Mouse (Mus musculus) embryonic facial prominence, embryonic 13.5 days (tissue): ENCODE results near the gene Nlrp6. TPM values are rescaled to one million over a fixed set of nuclear protein-coding genes. Genes with fewer than 3 reads are reported as not detected.
A peak's percentile ranks its signal among the peaks of the same experiment; 100 is the strongest.

ENCODE experiments used
- ATAC-seq: fragments of 200-750 bp; cut with Nextera tagmentation; 2 replicates; pipeline ENCODE4 v1.8.0; 2017; ENCODE audit warnings: low read depth; ENCODE audit not compliant: insufficient number of reproducible peaks, insufficient read depth, low FRiP score, low TSS enrichment
- H3K27ac ChIP-seq: fragments of 300-500 bp; sonication (generic); 2 replicates; pipeline ENCODE4 v1.5.1; 2015; ENCODE audit warnings: moderate library complexity, mild to moderate bottlenecking, inconsistent platforms
- H3K27me3 ChIP-seq: fragments of 300-500 bp; sonication (generic); 2 replicates; pipeline ENCODE4 v1.6.1; 2015; ENCODE audit warnings: mild to moderate bottlenecking, inconsistent platforms
- H3K36me3 ChIP-seq: fragments of 300-500 bp; sonication (generic); 2 replicates; pipeline ENCODE4 v1.6.1; 2015; ENCODE audit warnings: mild to moderate bottlenecking, inconsistent platforms
- H3K4me1 ChIP-seq: fragments of 300-500 bp; sonication (generic); 2 replicates; pipeline ENCODE4 v1.6.1; 2015; ENCODE audit warnings: inconsistent platforms
- H3K4me2 ChIP-seq: fragments of 300-500 bp; sonication (generic); 2 replicates; pipeline ENCODE4 v1.6.1; 2015; ENCODE audit warnings: moderate library complexity, mild to moderate bottlenecking, inconsistent platforms
- H3K4me3 ChIP-seq: fragments of 300-500 bp; sonication (generic); 2 replicates; pipeline ENCODE4 v1.5.1; 2015; ENCODE audit warnings: mild to moderate bottlenecking, inconsistent platforms
- H3K9ac ChIP-seq: fragments of 300-500 bp; sonication (generic); 2 replicates; pipeline ENCODE4 v1.6.1; 2015; ENCODE audit warnings: mild to moderate bottlenecking, inconsistent platforms
- H3K9me3 ChIP-seq: fragments of 300-500 bp; sonication (generic); 2 replicates; pipeline ENCODE4 v1.6.1; 2016; ENCODE audit warnings: inconsistent platforms
- WGBS: fragments of 180-500 bp; shearing (Covaris S2); methylation state at CpG from one replicate; pipeline ENCODE4 v1.1.7; 2015; ENCODE audit warnings: mixed read lengths; 5-methylcytosine and 5-hydroxymethylcytosine counted together
- polyA plus RNA-seq: library from polyadenylated mRNA; unstranded; fragments of >200 nt; fragmentation: Nextera tagmentation; extraction: Ambion mirVana; gene quantifications from 2 replicates; pipeline ENCODE4 v1.2.1, GENCODE M21; 2015

Nlrp6 gene
- polyA plus RNA-seq, 1 experiment from 2014 or later, result 0.20 TPM

GRCm38 (mm10) chr7:140941222-140942051 is 20.7 kb downstream of the Nlrp6 start, which contains the start of gene Pgghg:
Pgghg (plus strand) TSS chr7:140941391.
- H3K27ac ChIP-seq, result peak within 1 kb of the TSS; percentile 94
- ATAC-seq, result peak; percentile 82
- WGBS, result 3% methylated on average over 33 of the region's 33 CpGs
- peak within 1 kb of the TSS; percentile 87 for H3K9ac ChIP-seq
- H3K4me1 ChIP-seq, result peaks cover 41% of the 10 kb centered on the region
- H3K36me3 ChIP-seq, result peaks cover 25% of the 10 kb centered on the region
- 0 out of 2 replicates have a peak, but pooled peaks cover 4% of the 10 kb centered on the region for H3K27me3 ChIP-seq
- H3K4me2 ChIP-seq, result peak within 1 kb of the TSS; percentile 75
- no peaks in the 10 kb centered on the region for H3K9me3 ChIP-seq
- H3K4me3 ChIP-seq, result peak within 1 kb of the TSS; percentile 57

DNA sequence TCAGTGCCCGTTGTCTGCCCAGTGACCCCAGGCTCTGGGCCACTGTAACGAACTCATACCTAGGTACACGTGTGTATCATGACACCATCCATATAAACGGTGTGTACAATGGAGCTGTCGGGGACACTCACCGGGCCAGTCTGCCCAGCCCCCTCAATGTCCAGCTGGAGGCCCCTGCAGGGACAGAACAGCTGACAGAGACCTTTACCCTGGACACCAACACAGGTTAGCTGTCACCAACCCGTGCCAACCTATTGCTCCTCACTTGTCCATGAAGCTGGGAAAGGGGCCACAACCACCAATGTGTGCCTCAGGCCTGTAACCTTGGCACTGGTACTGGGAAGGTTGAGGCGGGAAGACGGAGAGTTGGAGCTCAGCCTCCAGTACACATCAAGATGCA is 21.6 kb downstream of the Nlrp6 start:
- WGBS, result 58% methylated on average over 9 of the region's 9 CpGs
- H3K4me1 ChIP-seq, result peaks cover 41% of the 10 kb centered on the region
- peaks cover 34% of the 10 kb centered on the region for H3K36me3 ChIP-seq
- peak overlapping the region; percentile 75 for H3K4me2 ChIP-seq
- no peaks in the 10 kb centered on the region for H3K27me3 ChIP-seq
- ATAC-seq, result no peak
- peak overlapping the region; percentile 57 for H3K4me3 ChIP-seq
- peak overlapping the region; percentile 87 for H3K9ac ChIP-seq
- H3K27ac ChIP-seq, result peak overlapping the region; percentile 94
- no peaks in the 10 kb centered on the region for H3K9me3 ChIP-seq

GRCm38 (mm10) chr7:140942811-140943210 is 22.1 kb downstream of the Nlrp6 start:
- peak overlapping the region; percentile 0; the same call in 1 of the 2 replicates for H3K9ac ChIP-seq
- ATAC-seq, result no peak
- peak overlapping the region; percentile 94 for H3K27ac ChIP-seq
- 90% methylated on average over 10 of the region's 10 CpGs for WGBS
- peak overlapping the region; percentile 75 for H3K4me2 ChIP-seq
- no peak overlapping the region for H3K4me3 ChIP-seq
- H3K9me3 ChIP-seq, result no peaks in the 10 kb centered on the region
- H3K27me3 ChIP-seq, result no peaks in the 10 kb centered on the region
- H3K36me3 ChIP-seq, result peaks cover 39% of the 10 kb centered on the region
- H3K4me1 ChIP-seq, result peaks cover 41% of the 10 kb centered on the region

GRCm38 (mm10) chr7:140943356-140943755 is 22.7 kb downstream of the Nlrp6 start:
- ATAC-seq, result no peak
- Histone ChIP-seq H3K27me3 (no peaks in the 10 kb centered on the region), H3K27ac (peak overlapping the region; percentile 94; the same call in 1 of the 2 replicates), H3K9me3 (no peaks in the 10 kb centered on the region), H3K4me3 (no peak overlapping the region), H3K36me3 (peaks cover 44% of the 10 kb centered on the region), H3K4me1 (peaks cover 41% of the 10 kb centered on the region), H3K9ac (peak overlapping the region; percentile 0; the same call in 1 of the 2 replicates), H3K4me2 (no peak overlapping the region)
- 84% methylated on average over 4 of the region's 4 CpGs for WGBS

DNA sequence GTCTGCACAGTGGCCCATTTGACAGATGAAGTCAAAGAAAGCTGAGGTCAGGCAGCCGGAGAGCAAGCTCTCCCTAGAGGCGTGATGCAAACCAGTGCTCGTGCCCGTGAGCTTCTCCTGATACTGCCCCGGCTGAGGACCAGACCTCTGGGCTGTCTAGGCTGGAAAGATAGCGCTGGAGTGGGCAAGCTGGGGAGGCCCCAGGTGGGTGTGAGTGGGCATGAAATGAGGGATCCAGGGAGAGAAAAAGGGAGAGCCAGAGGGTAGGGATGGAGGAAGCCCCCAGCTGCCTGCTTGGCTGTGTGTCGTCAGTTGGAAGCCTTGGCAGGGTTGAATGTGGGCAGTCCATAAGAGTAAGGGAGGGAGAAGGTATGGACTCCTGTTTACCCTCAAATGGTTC is 23.5 kb downstream of the Nlrp6 start:
- Histone ChIP-seq H3K4me2 (no peak overlapping the region), H3K27ac (no peak overlapping the region), H3K4me3 (no peak overlapping the region), H3K9ac (no peak overlapping the region), H3K9me3 (no peaks in the 10 kb centered on the region), H3K36me3 (peaks cover 53% of the 10 kb centered on the region), H3K4me1 (peaks cover 37% of the 10 kb centered on the region), H3K27me3 (no peaks in the 10 kb centered on the region)
- 91% methylated on average over 7 of the region's 7 CpGs for WGBS
- no peak for ATAC-seq

DNA sequence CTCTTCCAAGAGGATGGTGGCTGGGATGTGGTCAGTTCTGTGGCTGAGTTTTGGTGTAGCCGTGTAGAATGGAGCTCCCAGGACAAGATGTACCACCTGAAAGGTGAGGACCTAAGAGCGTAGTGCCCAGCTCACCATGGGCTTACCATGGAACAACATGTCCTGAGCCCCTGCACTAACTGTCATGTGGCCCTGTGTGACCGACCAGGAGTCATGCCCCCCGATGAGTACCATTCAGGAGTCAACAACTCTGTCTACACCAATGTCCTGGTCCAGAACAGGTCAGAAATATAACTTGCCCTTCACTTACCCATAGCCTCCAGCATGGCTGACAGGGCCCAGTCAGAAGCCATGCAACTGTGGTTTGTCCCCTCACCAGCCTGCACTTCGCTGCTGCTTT is 24.5 kb downstream of the Nlrp6 start:
- Histone ChIP-seq H3K27me3 (no peaks in the 10 kb centered on the region), H3K4me3 (no peak overlapping the region), H3K36me3 (peaks cover 63% of the 10 kb centered on the region), H3K9ac (no peak overlapping the region), H3K27ac (no peak overlapping the region), H3K4me1 (peaks cover 30% of the 10 kb centered on the region), H3K9me3 (no peaks in the 10 kb centered on the region), H3K4me2 (no peak overlapping the region)
- WGBS, result 96% methylated on average over 5 of the region's 5 CpGs
- no peak for ATAC-seq

DNA sequence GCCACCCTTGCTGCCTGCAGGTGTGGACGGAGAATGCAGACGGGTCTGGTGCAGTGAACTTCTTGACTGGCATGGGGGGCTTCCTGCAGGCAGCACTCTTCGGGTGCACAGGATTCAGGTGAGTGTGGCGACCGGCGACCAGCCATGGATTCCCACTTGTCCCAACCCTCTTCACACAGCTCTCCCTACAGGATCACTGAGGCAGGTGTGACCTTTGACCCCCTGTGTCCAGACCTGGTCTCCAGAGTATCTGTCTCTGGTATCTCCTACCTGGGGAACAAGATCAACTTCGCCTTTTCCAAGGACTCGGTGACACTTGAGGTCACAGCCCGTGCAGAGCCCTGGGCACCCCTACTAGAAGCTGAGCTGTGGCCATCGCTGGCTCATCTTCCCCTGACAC is 25.6 kb downstream of the Nlrp6 start:
- Histone ChIP-seq H3K27ac (0 out of 2 replicates have a peak overlapping the region, but pooled peaks have one; percentile 16), H3K9me3 (no peaks in the 10 kb centered on the region), H3K27me3 (no peaks in the 10 kb centered on the region), H3K4me2 (no peak overlapping the region), H3K4me1 (peaks cover 31% of the 10 kb centered on the region), H3K4me3 (no peak overlapping the region), H3K9ac (no peak overlapping the region), H3K36me3 (peaks cover 68% of the 10 kb centered on the region)
- no peak for ATAC-seq
- 88% methylated on average over 10 of the region's 10 CpGs for WGBS

- Histone ChIP-seq H3K27ac (peak overlapping the region; percentile 16; the same call in 1 of the 2 replicates), H3K4me3 (no peak overlapping the region), H3K4me2 (no peak overlapping the region), H3K9me3 (no peaks in the 10 kb centered on the region), H3K4me1 (peaks cover 38% of the 10 kb centered on the region), H3K36me3 (peaks cover 72% of the 10 kb centered on the region), H3K27me3 (no peaks in the 10 kb centered on the region), H3K9ac (no peak overlapping the region)
- no peak for ATAC-seq
- 68% methylated on average over 7 of the region's 7 CpGs for WGBS
These were observed 26.3 kb downstream of the Nlrp6 start for GRCm38 (mm10) chr7:140946980-140947379.

- Histone ChIP-seq H3K4me3 (no peak overlapping the region), H3K9me3 (no peaks in the 10 kb centered on the region), H3K4me1 (peaks cover 38% of the 10 kb centered on the region), H3K27me3 (no peaks in the 10 kb centered on the region), H3K36me3 (peaks cover 79% of the 10 kb centered on the region), H3K9ac (no peak overlapping the region), H3K27ac (0 out of 2 replicates have a peak overlapping the region, but pooled peaks have one; percentile 14), H3K4me2 (no peak overlapping the region)
- WGBS, result 90% methylated on average over 8 of the region's 8 CpGs
- no peak for ATAC-seq
These were observed 27.5 kb downstream of the Nlrp6 start for GRCm38 (mm10) chr7:140948161-140948560.

- no peak for ATAC-seq
- H3K4me2 ChIP-seq, result no peak overlapping the region
- peak overlapping the region; percentile 9; the same call in 1 of the 2 replicates for H3K4me3 ChIP-seq
- peak overlapping the region; percentile 16; the same call in 1 of the 2 replicates for H3K27ac ChIP-seq
- no peaks in the 10 kb centered on the region for H3K9me3 ChIP-seq
- H3K27me3 ChIP-seq, result no peaks in the 10 kb centered on the region
- H3K4me1 ChIP-seq, result peaks cover 43% of the 10 kb centered on the region
- H3K9ac ChIP-seq, result no peak overlapping the region
- WGBS, result 85% methylated on average over 6 of the region's 6 CpGs
- H3K36me3 ChIP-seq, result peaks cover 73% of the 10 kb centered on the region
These were observed 28.6 kb downstream of the Nlrp6 start for GRCm38 (mm10) chr7:140949255-140949654.

DNA sequence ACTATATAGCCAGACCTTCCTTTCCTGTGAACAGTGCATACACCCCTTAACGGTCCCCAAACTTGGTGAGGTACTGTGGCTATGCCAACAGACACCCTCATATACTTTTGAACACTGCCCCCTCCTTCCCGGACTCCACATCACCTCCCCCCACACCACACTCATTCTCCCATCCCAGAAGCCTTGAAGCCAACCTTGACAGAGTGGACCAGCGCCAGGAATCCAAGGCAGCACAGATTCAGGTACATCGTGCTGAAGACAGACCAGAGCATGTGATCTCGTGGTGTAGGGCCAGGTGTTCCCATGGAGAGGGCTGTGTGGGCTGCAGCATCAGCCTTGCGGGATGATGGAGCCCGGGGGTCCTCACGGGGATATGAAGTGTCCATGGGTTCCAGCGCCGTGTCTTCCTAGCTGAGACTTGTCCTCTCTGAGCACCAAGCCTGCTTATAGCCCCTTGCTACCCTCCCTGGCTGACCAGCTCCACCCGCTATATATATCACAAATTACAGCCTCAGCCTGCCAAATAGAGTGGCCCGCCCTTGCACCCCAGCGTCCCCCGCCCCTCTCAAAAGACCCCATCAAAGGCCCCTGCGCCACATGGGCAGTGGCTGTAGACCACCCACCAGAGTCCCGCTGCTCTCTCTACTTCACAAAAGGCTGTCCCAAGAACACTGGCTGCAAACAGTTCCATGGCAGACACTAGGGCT is 29.3 kb downstream of the Nlrp6 start, which contains the start of gene Ifitm5:
Ifitm5 (minus strand) TSS at position 468 of the 707 bp plus-strand sequence.
- peak within 1 kb of the TSS; percentile 9; the same call in 1 of the 2 replicates for H3K4me3 ChIP-seq
- ATAC-seq, result no peak
- H3K4me1 ChIP-seq, result peaks cover 47% of the 10 kb centered on the region
- peak within 1 kb of the TSS; percentile 11; the same call in 1 of the 2 replicates for H3K9ac ChIP-seq
- H3K9me3 ChIP-seq, result no peaks in the 10 kb centered on the region
- H3K4me2 ChIP-seq, result peak within 1 kb of the TSS; percentile 18; the same call in 1 of the 2 replicates
- H3K27me3 ChIP-seq, result no peaks in the 10 kb centered on the region
- peaks cover 68% of the 10 kb centered on the region for H3K36me3 ChIP-seq
- H3K27ac ChIP-seq, result peak within 1 kb of the TSS; percentile 19
- 92% methylated on average over 16 of the region's 16 CpGs for WGBS
